Mouse (Mus musculus) hindbrain, embryonic 16.5 days (tissue): Measurements from ENCODE around the gene Riox2. TPM values are rescaled to one million over a fixed set of nuclear protein-coding genes. Genes with fewer than 3 reads are reported as not detected.

Source experiments
- ATAC-seq: fragments of 200-750 bp; cut with Nextera tagmentation; 2 replicates; pipeline ENCODE4 v1.8.0; 2017; ENCODE audit warnings: moderate TSS enrichment, moderate library complexity
- H3K27ac ChIP-seq: fragments of 300-500 bp; sonication (generic); 2 replicates; pipeline ENCODE4 v1.5.1; 2014; ENCODE audit warnings: low read depth, mild to moderate bottlenecking, control low read depth, low read length, moderate library complexity
- H3K27me3 ChIP-seq: fragments of 300-500 bp; sonication (generic); replicated peaks from 2 replicates; pipeline ENCODE4 v1.6.1; 2014; ENCODE audit warnings: low read length; ENCODE audit not compliant: control insufficient read depth, insufficient read depth
- H3K36me3 ChIP-seq: fragments of 300-500 bp; sonication (generic); 2 replicates; pipeline ENCODE4 v1.6.1; 2014; ENCODE audit warnings: mild to moderate bottlenecking, low read length, moderate library complexity, mixed read lengths; ENCODE audit not compliant: control insufficient read depth, insufficient read depth
- H3K4me1 ChIP-seq: fragments of 300-500 bp; sonication (generic); 2 replicates; pipeline ENCODE4 v1.6.1; 2014; ENCODE audit warnings: low read depth, low read length; ENCODE audit not compliant: control insufficient read depth, insufficient read depth
- H3K4me2 ChIP-seq: fragments of 300-500 bp; sonication (generic); 2 replicates; pipeline ENCODE4 v1.6.1; 2014; ENCODE audit warnings: mild to moderate bottlenecking, low read length, control low read depth, moderate library complexity
- H3K4me3 ChIP-seq: fragments of 300-500 bp; sonication (generic); 2 replicates; pipeline ENCODE4 v1.5.1; 2014; ENCODE audit warnings: mild to moderate bottlenecking, low read length, control low read depth, moderate library complexity
- H3K9ac ChIP-seq: fragments of 300-500 bp; sonication (generic); 2 replicates; pipeline ENCODE4 v1.6.1; 2014; ENCODE audit warnings: low read depth, mild to moderate bottlenecking, control low read depth, low read length, moderate library complexity
- H3K9me3 ChIP-seq: fragments of 300-500 bp; sonication (generic); 2 replicates; pipeline ENCODE4 v1.6.1; 2014; ENCODE audit warnings: mild to moderate bottlenecking, low read length, moderate library complexity; ENCODE audit not compliant: control insufficient read depth
- WGBS: fragments of 180-500 bp; shearing (Covaris S2); extraction: QIAGEN DNeasy Blood & Tissue Kit; methylation state at CpG from one replicate; pipeline ENCODE4 v1.1.7; 2014; 5-methylcytosine and 5-hydroxymethylcytosine counted together
- polyA plus RNA-seq: library from polyadenylated mRNA; unstranded; fragments of >200 nt; fragmentation: Nextera tagmentation; extraction: Ambion mirVana; gene quantifications from 2 replicates; pipeline ENCODE4 v1.2.1, GENCODE M21; 2015

Riox2 gene
- polyA plus RNA-seq, 1 experiment from 2014 or later: 19.0 TPM

GRCm38 (mm10) chr16:59463973-59464372 is 7.6 kb upstream of the Riox2 start:
- H3K27me3 ChIP-seq: no peaks in the 10 kb centered on the region
- H3K4me1 ChIP-seq: no peaks in the 10 kb centered on the region
- H3K27ac ChIP-seq: no peak overlapping the region
- peaks cover 3% of the 10 kb centered on the region; the same call in 1 of the 2 replicates for H3K9me3 ChIP-seq
- ATAC-seq: no peak
- WGBS: 81% methylated on average over 6 of the region's 6 CpGs
- H3K4me2 ChIP-seq: no peak overlapping the region
- no peak overlapping the region for H3K4me3 ChIP-seq
- no peak overlapping the region for H3K9ac ChIP-seq
- H3K36me3 ChIP-seq: no peaks in the 10 kb centered on the region

- Histone ChIP-seq H3K36me3 (no peaks in the 10 kb centered on the region), H3K27me3 (no peaks in the 10 kb centered on the region), H3K4me3 (no peak overlapping the region), H3K9ac (no peak overlapping the region), H3K9me3 (peaks cover under 1% of the 10 kb centered on the region; the same call in 1 of the 2 replicates), H3K4me1 (no peaks in the 10 kb centered on the region; the same call in 1 of the 2 replicates), H3K27ac (no peak overlapping the region), H3K4me2 (no peak overlapping the region)
- no peak for ATAC-seq
- 96% methylated on average over 1 of the region's 1 CpGs for WGBS
Measured at GRCm38 (mm10) chr16:59469846-59470245, 1.7 kb upstream of the Riox2 start.

GRCm38 (mm10) chr16:59472546-59472945 is 971 bp downstream of the Riox2 start:
- Histone ChIP-seq H3K4me1 (no peaks in the 10 kb centered on the region; the same call in 1 of the 2 replicates), H3K27ac (no peak overlapping the region), H3K4me2 (peak overlapping the region; percentile 80), H3K4me3 (peak overlapping the region; percentile 87), H3K9me3 (no peaks in the 10 kb centered on the region), H3K36me3 (no peaks in the 10 kb centered on the region), H3K9ac (no peak overlapping the region), H3K27me3 (no peaks in the 10 kb centered on the region)
- WGBS: 49% methylated on average over 6 of the region's 6 CpGs
- no peak; the same call in 1 of the 2 replicates for ATAC-seq

GRCm38 (mm10) chr16:59474788-59475187 is 3.2 kb downstream of the Riox2 start:
- WGBS: 26% methylated on average over 1 of the region's 1 CpGs
- Histone ChIP-seq H3K4me3 (no peak overlapping the region), H3K27me3 (no peaks in the 10 kb centered on the region), H3K27ac (no peak overlapping the region), H3K9ac (no peak overlapping the region), H3K9me3 (no peaks in the 10 kb centered on the region), H3K36me3 (0 out of 2 replicates have a peak, but pooled peaks cover 2% of the 10 kb centered on the region), H3K4me1 (no peaks in the 10 kb centered on the region; the same call in 1 of the 2 replicates), H3K4me2 (no peak overlapping the region)
- ATAC-seq: no peak

GRCm38 (mm10) chr16:59477955-59478354 is 6.4 kb downstream of the Riox2 start:
- Histone ChIP-seq H3K27me3 (no peaks in the 10 kb centered on the region), H3K36me3 (0 out of 2 replicates have a peak, but pooled peaks cover 2% of the 10 kb centered on the region), H3K4me1 (no peaks in the 10 kb centered on the region), H3K4me2 (no peak overlapping the region), H3K4me3 (no peak overlapping the region), H3K9me3 (no peaks in the 10 kb centered on the region), H3K27ac (no peak overlapping the region), H3K9ac (no peak overlapping the region)
- no peak for ATAC-seq
- WGBS: 97% methylated on average over 3 of the region's 3 CpGs

GRCm38 (mm10) chr16:59487239-59487638 is 15.7 kb downstream of the Riox2 start:
- no peaks in the 10 kb centered on the region for H3K9me3 ChIP-seq
- no peak overlapping the region for H3K27ac ChIP-seq
- no peaks in the 10 kb centered on the region for H3K4me1 ChIP-seq
- no peak for ATAC-seq
- H3K4me3 ChIP-seq: no peak overlapping the region
- no peak overlapping the region for H3K4me2 ChIP-seq
- no peak overlapping the region for H3K9ac ChIP-seq
- peaks cover 5% of the 10 kb centered on the region for H3K36me3 ChIP-seq
- 95% methylated on average over 7 of the region's 7 CpGs for WGBS
- H3K27me3 ChIP-seq: no peaks in the 10 kb centered on the region

GRCm38 (mm10) chr16:59487975-59488548 is 16.5 kb downstream of the Riox2 start:
- Histone ChIP-seq H3K27me3 (no peaks in the 10 kb centered on the region), H3K4me2 (no peak overlapping the region), H3K9me3 (no peaks in the 10 kb centered on the region), H3K4me1 (no peaks in the 10 kb centered on the region), H3K4me3 (no peak overlapping the region), H3K9ac (no peak overlapping the region), H3K27ac (no peak overlapping the region), H3K36me3 (peaks cover 5% of the 10 kb centered on the region)
- no peak for ATAC-seq
- 97% methylated on average over 9 of the region's 9 CpGs for WGBS

- H3K4me3 ChIP-seq: no peak overlapping the region
- WGBS: 90% methylated on average over 14 of the region's 14 CpGs
- H3K4me2 ChIP-seq: no peak overlapping the region
- H3K27me3 ChIP-seq: no peaks in the 10 kb centered on the region
- ATAC-seq: no peak
- H3K9me3 ChIP-seq: no peaks in the 10 kb centered on the region
- no peak overlapping the region for H3K9ac ChIP-seq
- H3K4me1 ChIP-seq: no peaks in the 10 kb centered on the region
- peaks cover 8% of the 10 kb centered on the region for H3K36me3 ChIP-seq
- H3K27ac ChIP-seq: no peak overlapping the region
Measured at GRCm38 (mm10) chr16:59493199-59493598, 21.6 kb downstream of the Riox2 start.

GRCm38 (mm10) chr16:59497947-59498346 is 26.4 kb downstream of the Riox2 start:
- Histone ChIP-seq H3K36me3 (peaks cover 2% of the 10 kb centered on the region; the same call in 1 of the 2 replicates), H3K9ac (no peak overlapping the region), H3K9me3 (no peaks in the 10 kb centered on the region), H3K4me1 (no peaks in the 10 kb centered on the region), H3K27me3 (no peaks in the 10 kb centered on the region), H3K4me2 (no peak overlapping the region), H3K4me3 (no peak overlapping the region), H3K27ac (no peak overlapping the region)
- WGBS: 86% methylated on average over 1 of the region's 1 CpGs
- no peak for ATAC-seq
